Mouse (Mus musculus) liver, embryonic 11.5 days (tissue): ENCODE results near the gene Gpr82. TPM values are rescaled to one million over a fixed set of nuclear protein-coding genes. Genes with fewer than 3 reads are reported as not detected.

Experiments used
- ATAC-seq: fragments of 200-750 bp; cut with Nextera tagmentation; replicated peaks from 2 replicates; pipeline ENCODE4 v1.8.0; 2017; ENCODE audit warnings: moderate number of reproducible peaks, mild to moderate bottlenecking, moderate TSS enrichment, moderate library complexity; ENCODE audit not compliant: low FRiP score
- DNase-seq: peaks from one replicate; pipeline ENCODE4 v3.0.0-alpha.2; 2017; ENCODE audit warnings: low spot score
- H3K27ac ChIP-seq: fragments of 300-500 bp; sonication (generic); 2 replicates; pipeline ENCODE4 v1.5.1; 2014; ENCODE audit warnings: mild to moderate bottlenecking, low read depth, low read length, control low read depth
- H3K27me3 ChIP-seq: fragments of 300-500 bp; sonication (generic); replicated peaks from 2 replicates; pipeline ENCODE4 v1.6.1; 2014; ENCODE audit warnings: low read length, mixed read lengths; ENCODE audit not compliant: control insufficient read depth, insufficient read depth
- H3K36me3 ChIP-seq: fragments of 300-500 bp; sonication (generic); 2 replicates; pipeline ENCODE4 v1.6.1; 2014; ENCODE audit warnings: mild to moderate bottlenecking, low read length, moderate library complexity, mixed read lengths; ENCODE audit not compliant: control insufficient read depth, insufficient read depth
- H3K4me1 ChIP-seq: fragments of 300-500 bp; sonication (generic); replicated peaks from 2 replicates; pipeline ENCODE4 v1.6.1; 2014; ENCODE audit warnings: low read length, mixed read lengths; ENCODE audit not compliant: control insufficient read depth, insufficient read depth
- H3K4me2 ChIP-seq: fragments of 300-500 bp; sonication (generic); 2 replicates; pipeline ENCODE4 v1.6.1; 2014; ENCODE audit warnings: mild to moderate bottlenecking, control low read depth, moderate library complexity
- H3K4me3 ChIP-seq: fragments of 300-500 bp; sonication (generic); 2 replicates; pipeline ENCODE4 v1.5.1; 2014; ENCODE audit warnings: low read depth, low read length, control low read depth
- H3K9ac ChIP-seq: fragments of 300-500 bp; sonication (generic); 2 replicates; pipeline ENCODE4 v1.6.1; 2014; ENCODE audit warnings: low read depth, low read length, control low read depth
- H3K9me3 ChIP-seq: fragments of 300-500 bp; sonication (generic); 2 replicates; pipeline ENCODE4 v1.6.1; 2016; ENCODE audit warnings: low read length, inconsistent platforms, mixed read lengths; ENCODE audit not compliant: control insufficient read depth
- WGBS: fragments of 180-500 bp; shearing (Covaris S2); extraction: QIAGEN DNeasy Blood & Tissue Kit; methylation state at CpG from one replicate; pipeline ENCODE4 v1.1.7; 2014; 5-methylcytosine and 5-hydroxymethylcytosine counted together
- polyA plus RNA-seq: library from polyadenylated mRNA; unstranded; fragments of >200 nt; fragmentation: Nextera tagmentation; extraction: Ambion mirVana; gene quantifications from 2 replicates; pipeline ENCODE4 v1.2.1, GENCODE M21; 2014

The Gpr82 gene
- polyA plus RNA-seq, 1 experiment from 2014 or later: 0.49 TPM

DNA sequence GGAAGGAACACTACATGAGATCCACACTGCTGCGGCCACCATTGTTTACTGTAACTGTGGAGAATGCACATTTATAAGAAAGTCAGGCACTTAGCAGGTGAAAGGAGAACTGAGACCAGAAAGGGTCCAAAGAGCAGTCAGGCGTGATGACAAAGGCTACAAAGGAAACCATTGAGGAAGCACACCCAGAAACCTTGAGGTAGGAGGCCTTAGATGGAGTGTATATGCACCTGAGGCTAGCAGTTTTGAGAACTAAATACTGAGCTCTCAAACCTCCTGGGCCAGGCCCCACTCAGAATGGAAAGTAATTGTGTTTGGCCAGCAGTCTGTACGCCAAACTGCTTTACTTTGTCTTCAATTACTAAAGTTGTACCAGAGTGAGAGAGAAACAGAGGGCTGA lies 9.2 kb downstream of the Gpr82 start:
- Histone ChIP-seq H3K4me2 (no peak overlapping the region), H3K4me1 (no peaks in the 10 kb centered on the region), H3K9me3 (no peaks in the 10 kb centered on the region), H3K4me3 (no peak overlapping the region), H3K27ac (no peak overlapping the region), H3K27me3 (no peaks in the 10 kb centered on the region), H3K9ac (no peak overlapping the region), H3K36me3 (no peaks in the 10 kb centered on the region)
- no peak for ATAC-seq
- no peak for DNase-seq
- 71% methylated on average over 3 of the region's 3 CpGs for WGBS

DNA sequence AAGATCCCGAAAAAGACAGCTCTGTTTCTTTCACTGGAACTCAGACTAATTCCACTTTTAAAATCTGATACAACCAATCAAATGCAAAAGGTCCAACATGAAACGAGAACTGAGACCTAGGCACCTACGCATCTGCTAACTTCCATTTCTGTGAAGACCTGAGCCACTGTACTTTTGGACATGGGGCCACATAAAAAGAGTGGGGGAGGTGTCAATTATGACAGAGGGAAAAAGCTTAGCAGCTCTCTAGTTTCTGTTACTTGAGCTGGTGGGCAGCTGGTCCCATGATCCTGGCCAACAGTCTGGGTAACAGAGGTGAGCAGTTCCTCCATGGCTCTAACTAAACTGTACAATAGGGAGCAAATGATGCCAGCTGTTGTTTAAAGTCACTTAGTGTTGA lies 11.8 kb downstream of the Gpr82 start:
- Histone ChIP-seq H3K4me1 (no peaks in the 10 kb centered on the region), H3K27ac (no peak overlapping the region), H3K36me3 (no peaks in the 10 kb centered on the region), H3K9me3 (no peaks in the 10 kb centered on the region), H3K4me3 (no peak overlapping the region), H3K9ac (no peak overlapping the region), H3K4me2 (no peak overlapping the region), H3K27me3 (no peaks in the 10 kb centered on the region)
- WGBS: 84% methylated on average over 3 of the region's 3 CpGs
- DNase-seq (no peak), ATAC-seq (no peak)

DNA sequence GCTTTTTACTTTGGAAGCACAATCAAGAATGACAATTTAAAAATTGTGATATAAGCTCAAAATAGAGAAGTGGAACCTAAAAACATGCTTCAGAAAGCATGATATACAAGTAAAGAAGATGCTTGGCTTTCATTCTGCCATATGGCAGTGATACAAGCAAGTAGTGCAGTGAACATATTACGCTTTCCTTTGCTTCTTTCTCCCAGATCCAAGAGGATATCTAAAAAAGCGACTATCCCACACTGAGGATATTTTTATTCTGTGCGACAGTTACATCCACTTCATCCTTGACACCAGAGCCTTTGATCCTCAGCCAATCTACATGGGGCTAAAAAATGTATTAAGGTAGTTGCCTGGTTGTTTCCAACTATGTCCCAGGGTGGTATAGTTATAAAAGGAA lies 20.6 kb downstream of the Gpr82 start:
- no peak for DNase-seq
- Histone ChIP-seq H3K27me3 (no peaks in the 10 kb centered on the region), H3K4me1 (no peaks in the 10 kb centered on the region), H3K36me3 (no peaks in the 10 kb centered on the region), H3K4me2 (no peak overlapping the region), H3K9ac (no peak overlapping the region), H3K4me3 (no peak overlapping the region), H3K9me3 (no peaks in the 10 kb centered on the region), H3K27ac (no peak overlapping the region)
- WGBS: 86% methylated on average over 3 of the region's 3 CpGs
- no peak for ATAC-seq

DNA sequence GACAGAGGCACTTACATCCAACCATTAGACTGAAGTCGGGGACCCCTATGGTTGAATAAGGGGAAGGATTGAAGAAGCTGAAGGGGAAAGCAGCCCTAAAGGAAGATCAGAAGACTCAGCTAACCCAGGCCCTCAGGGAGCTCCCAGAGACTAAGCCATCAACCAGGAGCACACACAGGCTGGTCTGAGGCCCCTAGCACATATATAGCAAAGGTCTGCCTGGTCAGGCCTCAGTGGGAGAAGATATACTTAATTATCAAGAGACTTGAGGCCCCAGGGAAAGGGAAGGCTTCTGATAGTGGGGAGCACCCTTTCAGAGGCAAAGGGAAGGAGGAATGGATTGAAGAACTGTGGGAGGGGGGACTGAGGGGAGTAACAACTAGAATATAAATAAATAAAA lies 25.4 kb downstream of the Gpr82 start:
- Histone ChIP-seq H3K4me3 (no peak overlapping the region), H3K36me3 (no peaks in the 10 kb centered on the region), H3K27me3 (no peaks in the 10 kb centered on the region), H3K9me3 (no peaks in the 10 kb centered on the region), H3K4me2 (no peak overlapping the region), H3K9ac (no peak overlapping the region), H3K27ac (no peak overlapping the region), H3K4me1 (no peaks in the 10 kb centered on the region)
- no peak for DNase-seq
- ATAC-seq: peak; percentile 73
- WGBS: 69% methylated on average over 1 of the region's 1 CpGs

DNA sequence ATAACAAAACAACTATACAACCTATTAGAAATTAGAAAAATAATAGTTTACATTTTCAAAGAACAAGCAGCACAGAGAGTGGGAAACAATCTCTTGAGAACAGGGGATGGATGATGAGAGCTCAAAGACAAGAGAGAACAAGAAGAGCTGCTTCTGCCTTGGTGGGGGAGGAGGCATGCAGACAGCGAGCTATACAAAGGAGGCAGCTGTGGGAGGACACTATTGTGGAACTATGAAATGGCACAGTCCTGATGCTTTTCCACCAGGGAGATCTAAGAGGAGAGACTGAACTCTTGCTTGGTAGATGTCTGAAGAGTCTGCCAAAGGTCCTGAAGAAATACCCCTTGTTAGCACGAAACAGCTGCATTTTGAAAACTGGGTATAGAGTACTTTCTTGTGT lies 27.2 kb downstream of the Gpr82 start:
- WGBS: 79% methylated on average over 2 of the region's 2 CpGs
- ATAC-seq: no peak
- DNase-seq: no peak

DNA sequence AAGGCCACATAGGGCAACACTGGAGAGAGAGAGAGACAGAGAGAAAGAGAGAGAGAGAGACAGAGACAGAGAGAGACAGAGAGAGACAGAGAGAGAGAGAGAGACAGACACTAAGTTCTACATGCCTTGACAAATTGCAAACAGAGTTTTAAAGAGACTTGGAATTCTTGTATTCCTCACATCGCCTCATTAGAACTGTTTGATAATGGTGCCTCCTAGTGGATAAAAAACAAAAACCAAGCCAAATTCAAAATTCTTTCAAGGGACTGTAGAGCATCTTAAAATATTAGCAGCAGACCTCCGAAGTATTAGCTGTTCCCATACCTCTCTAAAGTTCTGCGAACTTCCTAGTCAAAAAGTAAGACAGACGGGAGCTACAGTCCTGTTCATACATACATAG lies 30.7 kb downstream of the Gpr82 start:
- H3K9me3 ChIP-seq: no peaks in the 10 kb centered on the region
- DNase-seq: no peak
- WGBS: 63% methylated on average over 4 of the region's 4 CpGs

More for the DNA sequence above, 27.2 kb downstream of the Gpr82 start:
- H3K4me1 ChIP-seq: no peaks in the 10 kb centered on the region
- no peaks in the 10 kb centered on the region for H3K36me3 ChIP-seq
- no peak overlapping the region for H3K4me2 ChIP-seq
- no peak overlapping the region for H3K9ac ChIP-seq
- H3K4me3 ChIP-seq: no peak overlapping the region
- no peaks in the 10 kb centered on the region for H3K9me3 ChIP-seq
- no peaks in the 10 kb centered on the region for H3K27me3 ChIP-seq
- no peak overlapping the region for H3K27ac ChIP-seq

DNA sequence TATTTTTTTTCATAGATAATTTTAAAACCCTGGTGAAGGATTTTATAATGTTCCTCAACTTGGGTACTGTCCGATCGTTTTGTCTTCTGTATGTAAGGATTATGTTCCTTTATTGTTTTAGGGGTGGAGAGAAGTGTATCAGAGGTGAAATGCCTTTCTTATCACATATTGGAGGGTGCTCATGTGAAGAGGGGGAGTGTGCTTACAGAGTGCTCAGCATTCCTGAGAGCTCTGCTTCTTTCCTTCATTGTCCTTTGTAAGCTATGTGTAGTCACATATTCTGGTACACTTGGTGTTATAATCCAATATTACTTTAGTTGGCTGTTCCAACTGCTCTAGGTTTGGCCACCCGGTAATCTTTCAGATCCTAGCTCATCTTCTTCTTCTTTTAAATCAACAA lies 39.5 kb downstream of the Gpr82 start:
- WGBS: 84% methylated on average over 3 of the region's 3 CpGs
- Histone ChIP-seq H3K36me3 (no peaks in the 10 kb centered on the region), H3K9me3 (no peaks in the 10 kb centered on the region), H3K9ac (no peak overlapping the region), H3K4me3 (no peak overlapping the region), H3K4me2 (no peak overlapping the region), H3K4me1 (no peaks in the 10 kb centered on the region), H3K27me3 (no peaks in the 10 kb centered on the region), H3K27ac (no peak overlapping the region)
- DNase-seq (no peak), ATAC-seq (no peak)

More for the DNA sequence above, 30.7 kb downstream of the Gpr82 start:
- H3K4me2 ChIP-seq: no peak overlapping the region
- no peaks in the 10 kb centered on the region for H3K4me1 ChIP-seq
- H3K36me3 ChIP-seq: no peaks in the 10 kb centered on the region
- no peaks in the 10 kb centered on the region for H3K27me3 ChIP-seq
- no peak overlapping the region for H3K9ac ChIP-seq
- ATAC-seq: no peak
- H3K27ac ChIP-seq: no peak overlapping the region
- H3K4me3 ChIP-seq: no peak overlapping the region

DNA sequence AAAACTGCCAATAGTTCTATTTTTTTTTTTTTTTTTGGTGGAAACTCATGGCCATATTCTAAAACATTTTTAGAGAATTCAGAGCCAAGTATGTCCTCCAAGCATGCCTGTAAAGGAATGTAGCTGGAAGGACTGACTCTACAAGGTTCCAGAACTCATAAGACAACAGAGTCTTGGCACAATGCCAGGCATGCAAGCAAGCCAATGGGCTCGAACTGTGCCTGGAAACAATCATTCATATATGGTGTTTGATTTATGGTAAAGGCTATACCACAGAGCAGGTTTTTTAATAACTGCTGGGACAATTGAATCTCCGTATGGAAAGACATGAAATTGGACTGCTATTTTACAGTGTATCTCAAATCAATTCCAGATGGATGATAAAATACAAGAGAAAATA lies 43.9 kb downstream of the Gpr82 start:
- Histone ChIP-seq H3K4me3 (no peak overlapping the region), H3K9me3 (no peaks in the 10 kb centered on the region), H3K9ac (no peak overlapping the region), H3K4me1 (no peaks in the 10 kb centered on the region), H3K27ac (no peak overlapping the region), H3K36me3 (no peaks in the 10 kb centered on the region), H3K27me3 (no peaks in the 10 kb centered on the region), H3K4me2 (no peak overlapping the region)
- 64% methylated on average over 2 of the region's 2 CpGs for WGBS
- ATAC-seq (no peak), DNase-seq (no peak)

DNA sequence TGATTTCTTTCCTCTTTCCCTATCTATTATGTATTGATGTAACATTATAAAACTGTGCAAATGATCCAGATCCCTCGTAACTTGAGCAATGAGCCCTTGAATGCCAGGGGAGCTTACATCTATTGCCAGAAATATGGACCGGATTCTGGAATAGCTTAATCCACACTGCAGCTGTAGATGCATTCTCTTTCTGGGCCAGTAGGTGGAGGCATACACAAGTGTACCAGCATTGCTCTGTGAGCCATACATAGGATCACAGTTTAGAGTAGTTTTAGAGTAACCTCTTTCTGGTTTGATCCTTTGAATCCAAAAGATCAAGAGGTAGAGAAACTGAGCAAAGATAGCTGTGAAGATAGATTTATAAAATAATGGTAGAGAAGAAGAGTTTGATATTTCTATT lies 49.0 kb downstream of the Gpr82 start:
- Histone ChIP-seq H3K4me2 (no peak overlapping the region), H3K27ac (no peak overlapping the region), H3K36me3 (no peaks in the 10 kb centered on the region), H3K9me3 (no peaks in the 10 kb centered on the region), H3K9ac (no peak overlapping the region), H3K4me1 (no peaks in the 10 kb centered on the region), H3K27me3 (no peaks in the 10 kb centered on the region), H3K4me3 (no peak overlapping the region)
- 47% methylated on average over 2 of the region's 2 CpGs for WGBS
- ATAC-seq (no peak), DNase-seq (no peak)
